Mouse (Mus musculus): Measurements from ENCODE around the gene Shroom3.

GRCm38 (mm10) chr5:92927667-92928066, 244.4 kb downstream of the Shroom3 start:
- TF ChIP-seq CTCF (IDR thresholded peaks at IDR 0.05; ENCODE audit: control insufficient read depth, insufficient read depth, insufficient read length): no peak
- no peak for TF ChIP-seq MAX (IDR thresholded peaks at IDR 0.05)
- TF ChIP-seq CEBPB (IDR thresholded peaks at IDR 0.05; ENCODE audit: low read depth): no peak
- TF ChIP-seq MYOD1 (IDR thresholded peaks at IDR 0.05; ENCODE audit: control insufficient read depth, insufficient read length, low read depth): no peak
